Mouse (Mus musculus): Measurements from ENCODE around the gene Amdhd1.

- TF ChIP-seq CTCF (IDR thresholded peaks at IDR 0.05; ENCODE audit: borderline replicate concordance, insufficient read depth, low read length) (no peak), POLR2A (IDR thresholded peaks at IDR 0.05; ENCODE audit: low read depth, low read length) (no peak)
These were observed 27.2 kb upstream of the Amdhd1 start for GRCm38 (mm10) chr10:93567066-93567465.
